Mouse (Mus musculus): ENCODE data around the gene Ptprn2. TPM values are rescaled to one million over a fixed set of nuclear protein-coding genes. Genes with fewer than 3 reads are reported as not detected.

Gene Ptprn2
- polyA plus RNA-seq, 1 experiment from 2014 or later, result 12.2 TPM

DNA sequence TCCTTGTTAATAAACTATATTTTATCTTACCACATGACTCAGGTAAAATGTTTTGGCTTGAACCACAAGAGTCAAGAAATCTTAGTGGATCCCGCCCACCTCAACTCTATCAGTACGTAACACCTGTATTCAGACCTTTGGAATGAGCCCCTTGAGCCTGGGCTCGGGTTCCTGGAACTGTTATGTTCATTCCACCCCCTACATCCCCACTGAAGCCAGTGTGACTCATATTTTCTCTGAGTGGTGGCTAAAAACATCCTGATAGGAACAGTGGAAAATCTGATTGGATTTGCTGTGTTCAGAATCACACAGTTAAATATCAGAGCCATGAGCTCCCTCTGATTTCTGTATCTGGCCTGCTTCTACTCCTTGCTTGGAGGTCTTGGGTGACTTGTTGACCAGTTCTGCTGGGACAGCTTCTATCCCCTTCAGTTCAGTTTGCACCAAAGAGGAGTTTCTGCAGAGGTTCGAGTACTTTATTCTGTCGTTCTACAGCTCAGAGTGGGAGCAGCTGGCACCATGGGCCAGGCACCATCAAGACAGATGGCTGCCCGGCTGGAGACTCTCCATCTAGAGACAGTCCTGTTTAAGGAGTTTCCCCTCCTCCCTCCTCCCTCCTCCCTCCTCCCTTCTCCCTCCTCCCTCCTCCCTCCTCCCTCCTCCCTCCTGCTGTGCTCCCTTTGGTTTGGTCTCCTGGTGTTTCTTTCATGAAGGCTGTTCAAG, 137.3 kb downstream of the Ptprn2 start:
- Histone ChIP-seq H3K27me3 (no peaks in the 10 kb centered on the region), H3K9ac (replicated peaks) (no peak overlapping the region), H3K9me3 (no peaks in the 10 kb centered on the region), H3K36me3 (no peaks in the 10 kb centered on the region), H3K4me1 (peaks cover 3% of the 10 kb centered on the region; the same call in 1 of the 2 replicates), H3K4me3 (no peak overlapping the region), H3K4me2 (replicated peaks) (no peak overlapping the region), H3K27ac (replicated peaks) (no peak overlapping the region)
- 63% methylated on average over 6 of the region's 6 CpGs for WGBS
- ATAC-seq (ENCODE audit: low FRiP score, low read depth), result no peak

DNA sequence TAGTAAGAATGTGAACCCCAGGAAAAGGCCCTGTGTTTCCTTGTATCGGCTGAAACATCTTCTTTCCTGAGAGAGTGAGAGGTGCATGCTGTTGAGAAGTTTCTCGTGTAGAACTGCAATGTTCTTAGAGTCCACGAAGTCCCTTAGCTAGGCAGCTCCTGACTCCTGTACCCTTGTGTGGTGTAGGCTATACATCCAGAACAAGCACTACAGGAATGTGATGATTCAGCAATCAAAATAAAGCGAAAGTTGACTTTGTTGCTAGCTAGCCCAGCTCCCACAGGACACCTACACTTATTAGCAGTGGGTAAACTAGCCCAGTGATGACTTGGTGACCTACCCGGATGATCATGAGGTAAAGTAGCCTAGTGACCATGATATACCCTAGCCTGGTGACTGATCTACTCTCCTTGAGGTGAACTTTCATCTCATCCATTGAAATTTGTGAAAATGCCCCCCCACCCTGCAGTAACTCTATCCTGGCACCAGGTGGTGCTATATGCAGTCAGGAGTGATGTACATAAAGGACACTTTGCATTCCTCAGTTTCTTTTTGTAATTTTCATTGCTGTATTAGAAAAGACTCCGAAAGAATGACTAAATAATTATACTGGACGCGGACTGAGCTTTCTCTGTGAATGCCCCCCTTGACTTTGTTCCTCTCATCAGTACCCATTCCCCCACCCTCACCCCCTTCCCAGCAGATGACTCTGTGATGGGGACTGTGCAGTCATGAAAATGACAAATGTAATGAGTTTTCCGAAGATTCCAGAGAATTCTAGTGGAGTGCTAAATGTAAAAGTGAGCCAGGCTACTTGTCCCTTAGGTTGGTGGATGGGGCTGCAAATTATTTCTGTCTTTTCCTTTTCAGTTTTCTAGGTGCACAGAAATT, 140.1 kb downstream of the Ptprn2 start:
- Histone ChIP-seq H3K4me2 (replicated peaks) (no peak overlapping the region), H3K27ac (replicated peaks) (no peak overlapping the region), H3K27me3 (no peaks in the 10 kb centered on the region), H3K9ac (replicated peaks) (no peak overlapping the region), H3K36me3 (no peaks in the 10 kb centered on the region), H3K4me3 (no peak overlapping the region), H3K9me3 (no peaks in the 10 kb centered on the region), H3K4me1 (no peaks in the 10 kb centered on the region)
- ATAC-seq (ENCODE audit: low FRiP score, low read depth), result peak; percentile 62; the same call in 1 of the 2 replicates
- WGBS, result 52% methylated on average over 9 of the region's 9 CpGs

DNA sequence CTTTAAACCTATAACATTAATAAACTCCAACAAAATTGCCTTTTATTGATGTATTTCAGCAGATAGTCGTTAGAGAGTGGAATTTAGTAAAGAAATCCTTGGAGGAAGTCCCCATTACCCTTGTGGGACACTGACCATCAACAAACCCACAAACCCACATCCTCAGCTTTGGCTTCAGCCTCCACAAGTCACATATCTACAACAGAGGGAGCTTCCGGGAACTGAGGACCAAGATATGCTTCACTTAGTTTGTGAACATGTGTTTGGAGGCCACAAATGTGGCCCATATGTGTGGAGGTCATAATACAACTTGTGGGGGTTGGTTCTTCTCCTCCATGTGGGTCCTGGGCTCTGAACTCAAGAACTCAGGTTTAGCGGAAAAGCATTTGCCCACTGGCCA, 143.5 kb downstream of the Ptprn2 start:
- Histone ChIP-seq H3K9me3 (no peaks in the 10 kb centered on the region), H3K4me2 (replicated peaks) (no peak overlapping the region), H3K36me3 (no peaks in the 10 kb centered on the region), H3K4me3 (no peak overlapping the region), H3K27ac (replicated peaks) (no peak overlapping the region), H3K9ac (replicated peaks) (no peak overlapping the region), H3K4me1 (no peaks in the 10 kb centered on the region), H3K27me3 (no peaks in the 10 kb centered on the region)
- ATAC-seq (ENCODE audit: low FRiP score, low read depth), result no peak
- 88% methylated on average over 3 of the region's 3 CpGs for WGBS

DNA sequence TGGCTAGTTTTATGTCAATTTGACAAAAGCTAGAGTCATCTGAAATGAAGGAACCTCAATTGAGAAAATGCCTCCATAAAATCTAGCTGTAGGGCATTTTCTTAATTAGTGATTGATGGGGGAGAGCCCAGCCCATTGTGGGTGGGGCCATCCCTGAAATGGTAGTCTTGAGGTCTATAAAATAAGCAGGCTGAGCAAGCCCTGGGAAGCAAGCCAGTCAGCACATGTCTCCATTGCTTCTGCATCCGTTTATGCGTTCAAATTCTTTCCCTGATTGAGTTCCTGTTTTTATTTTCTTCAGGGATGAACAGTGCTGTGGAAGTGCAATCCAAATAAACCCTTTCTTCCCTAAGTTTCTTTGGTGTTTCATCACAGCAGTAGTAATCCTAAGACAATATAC, 152.0 kb downstream of the Ptprn2 start:
- Histone ChIP-seq H3K9me3 (no peaks in the 10 kb centered on the region), H3K27me3 (no peaks in the 10 kb centered on the region; the same call in 1 of the 2 replicates), H3K27ac (replicated peaks) (no peak overlapping the region), H3K36me3 (no peaks in the 10 kb centered on the region), H3K4me3 (no peak overlapping the region), H3K9ac (replicated peaks) (no peak overlapping the region), H3K4me1 (peaks cover 16% of the 10 kb centered on the region), H3K4me2 (replicated peaks) (no peak overlapping the region)
- no peak for ATAC-seq (ENCODE audit: low FRiP score, low read depth)
- 33% methylated on average over 2 of the region's 2 CpGs for WGBS

DNA sequence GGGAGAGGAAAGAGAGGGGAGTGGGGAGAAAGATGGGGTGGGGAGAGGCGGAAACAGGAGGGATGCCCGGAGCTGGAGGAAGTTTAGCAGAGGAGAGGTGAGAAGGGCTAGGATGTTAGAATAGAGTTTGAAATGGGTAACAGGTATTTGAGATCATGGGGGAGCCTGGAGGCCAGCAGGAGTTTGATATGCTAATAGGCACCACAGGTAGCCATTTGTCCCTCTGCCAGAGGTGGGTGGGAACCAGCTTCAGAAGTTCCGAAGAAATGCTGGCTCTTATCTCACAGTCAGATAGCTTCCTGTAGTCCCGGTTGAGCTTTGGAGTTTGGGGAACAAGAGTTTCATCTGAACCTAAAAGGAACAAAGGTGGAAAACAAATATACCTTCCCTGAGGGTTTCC, 155.4 kb downstream of the Ptprn2 start:
- Histone ChIP-seq H3K36me3 (no peaks in the 10 kb centered on the region), H3K4me2 (replicated peaks) (no peak overlapping the region), H3K9me3 (no peaks in the 10 kb centered on the region), H3K27ac (replicated peaks) (no peak overlapping the region), H3K4me1 (peaks cover 16% of the 10 kb centered on the region), H3K27me3 (no peaks in the 10 kb centered on the region; the same call in 1 of the 2 replicates), H3K4me3 (no peak overlapping the region), H3K9ac (replicated peaks) (no peak overlapping the region)
- WGBS, result 23% methylated on average over 4 of the region's 4 CpGs
- ATAC-seq (ENCODE audit: low FRiP score, low read depth), result no peak

DNA sequence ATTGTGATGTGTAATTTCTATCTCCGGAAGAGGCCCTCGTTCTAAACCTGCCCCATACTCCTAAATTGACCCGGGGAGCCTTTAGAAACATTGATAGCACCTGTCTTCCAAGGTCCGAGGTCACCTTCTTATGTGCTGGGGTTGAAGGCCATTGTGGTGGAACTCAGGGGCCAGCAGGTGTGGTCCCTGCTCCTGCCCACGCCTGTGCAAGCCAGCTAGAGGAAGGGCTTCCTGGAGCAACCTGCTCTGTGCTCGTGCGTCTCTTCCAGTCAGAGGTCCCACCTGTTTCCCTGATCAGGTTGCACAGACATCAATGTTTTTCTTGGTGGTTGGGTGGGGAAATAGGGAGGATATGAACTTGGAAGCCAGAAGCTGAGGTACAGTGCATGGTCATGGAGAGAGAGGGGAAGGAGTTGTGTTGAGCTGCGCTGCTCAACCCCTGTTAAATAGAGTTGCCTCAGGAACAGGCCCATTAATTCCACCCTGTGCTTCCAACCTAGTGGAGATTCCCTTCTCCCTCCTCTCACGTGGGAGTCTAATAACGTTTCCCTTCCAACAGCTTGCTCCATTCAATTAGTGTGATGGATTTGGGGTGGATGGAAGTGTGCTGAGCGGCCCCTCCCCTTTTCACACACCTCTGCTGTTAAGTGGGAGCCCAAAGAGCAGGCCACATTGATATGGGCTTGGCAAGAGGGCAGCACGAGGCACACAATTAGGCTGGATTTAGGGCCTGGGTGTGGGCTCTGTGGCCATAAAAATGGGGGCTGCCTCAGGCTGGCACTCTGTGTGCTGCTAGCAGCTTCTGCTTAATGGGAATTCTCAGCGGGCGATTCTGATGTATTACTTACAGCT, 156.0 kb downstream of the Ptprn2 start:
- H3K27ac ChIP-seq (replicated peaks), result peak overlapping the region; percentile 43
- H3K36me3 ChIP-seq, result no peaks in the 10 kb centered on the region
- peak; percentile 68 for ATAC-seq (ENCODE audit: low FRiP score, low read depth)
- no peak overlapping the region for H3K9ac ChIP-seq (replicated peaks)
- no peak overlapping the region for H3K4me2 ChIP-seq (replicated peaks)
- H3K4me3 ChIP-seq, result no peak overlapping the region
- WGBS, result 45% methylated on average over 14 of the region's 14 CpGs
- peaks cover 16% of the 10 kb centered on the region for H3K4me1 ChIP-seq
- no peaks in the 10 kb centered on the region; the same call in 1 of the 2 replicates for H3K27me3 ChIP-seq
- H3K9me3 ChIP-seq, result no peaks in the 10 kb centered on the region

DNA sequence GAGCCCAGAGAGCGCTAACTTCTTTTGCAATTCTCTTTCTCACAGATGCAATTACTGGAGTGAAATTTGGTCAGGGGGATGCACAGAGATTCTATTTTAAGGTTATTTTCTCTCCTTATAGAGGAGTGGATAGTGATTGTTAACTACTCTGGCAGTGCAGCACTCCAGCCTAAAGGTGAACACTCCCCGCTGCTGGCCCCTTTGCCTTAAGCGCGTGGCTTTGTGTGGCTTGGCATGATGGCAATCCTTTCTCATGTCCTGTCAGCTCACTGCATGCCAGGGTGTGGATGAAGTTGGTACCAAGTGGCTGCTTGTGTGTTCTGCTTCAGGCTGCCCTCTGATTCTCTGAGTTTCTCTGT, 156.7 kb downstream of the Ptprn2 start:
- 68% methylated on average over 4 of the region's 4 CpGs for WGBS
- peaks cover 16% of the 10 kb centered on the region for H3K4me1 ChIP-seq
- no peaks in the 10 kb centered on the region; the same call in 1 of the 2 replicates for H3K27me3 ChIP-seq
- no peaks in the 10 kb centered on the region for H3K36me3 ChIP-seq
- no peaks in the 10 kb centered on the region for H3K9me3 ChIP-seq
- no peak for ATAC-seq (ENCODE audit: low FRiP score, low read depth)
- peak overlapping the region; percentile 43; the same call in 1 of the 2 replicates for H3K27ac ChIP-seq (replicated peaks)
- H3K9ac ChIP-seq (replicated peaks), result no peak overlapping the region
- no peak overlapping the region for H3K4me3 ChIP-seq
- no peak overlapping the region for H3K4me2 ChIP-seq (replicated peaks)

DNA sequence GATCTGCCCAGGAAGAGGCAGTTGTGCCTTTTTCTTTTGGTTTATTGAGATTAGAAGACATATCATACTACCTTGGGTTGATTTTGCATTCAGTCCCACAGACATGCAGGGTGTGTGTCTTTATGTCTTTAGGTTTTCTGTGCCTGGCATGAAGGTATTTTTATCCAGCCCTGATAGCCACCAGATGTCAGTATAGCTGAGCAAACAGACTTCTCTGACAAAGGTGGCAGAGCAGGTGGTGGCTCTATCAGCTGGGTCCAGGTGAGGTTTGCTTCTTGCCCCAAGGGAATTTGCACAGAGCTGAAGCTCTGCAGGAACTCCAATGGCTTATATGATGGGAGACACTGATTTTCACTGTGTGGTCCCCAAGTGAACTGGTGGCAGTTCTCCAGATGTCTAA, 161.3 kb downstream of the Ptprn2 start:
- Histone ChIP-seq H3K9me3 (no peaks in the 10 kb centered on the region), H3K27ac (replicated peaks) (no peak overlapping the region), H3K4me2 (replicated peaks) (no peak overlapping the region), H3K27me3 (no peaks in the 10 kb centered on the region), H3K4me1 (peaks cover 9% of the 10 kb centered on the region), H3K36me3 (no peaks in the 10 kb centered on the region), H3K4me3 (no peak overlapping the region), H3K9ac (replicated peaks) (no peak overlapping the region)
- ATAC-seq (ENCODE audit: low FRiP score, low read depth), result no peak

DNA sequence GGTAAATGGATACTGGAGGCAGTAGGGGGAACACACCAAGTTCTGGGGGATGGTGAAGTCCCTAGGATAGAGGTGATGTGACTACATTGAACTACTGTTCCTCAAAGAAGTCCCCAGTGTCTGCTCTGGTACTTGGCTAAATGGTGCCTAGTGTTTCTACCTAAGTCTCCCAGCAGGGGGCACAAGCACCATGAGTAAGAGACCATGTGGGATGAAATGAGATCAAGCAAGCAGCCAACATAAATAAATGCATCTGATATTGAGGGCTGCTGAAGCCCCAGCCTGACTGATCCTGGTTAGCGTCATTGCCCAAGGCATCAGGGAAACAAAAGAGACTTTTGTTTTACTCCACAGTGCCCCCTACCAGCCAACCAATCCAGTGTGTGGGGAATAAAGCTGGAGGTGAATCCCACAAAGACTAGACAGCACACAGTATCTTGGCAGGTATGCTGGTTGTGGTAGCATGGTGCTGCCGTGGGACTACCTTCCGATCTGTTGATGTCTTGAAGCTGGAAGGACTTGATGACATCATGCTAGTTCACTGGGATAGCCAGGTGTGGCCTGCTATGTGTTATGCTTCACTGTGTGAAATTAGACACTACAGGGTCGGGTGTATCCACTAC, 163.2 kb downstream of the Ptprn2 start:
- 71% methylated on average over 4 of the region's 4 CpGs for WGBS
- ATAC-seq (ENCODE audit: low FRiP score, low read depth), result peak; percentile 81
- Histone ChIP-seq H3K27ac (replicated peaks) (peak overlapping the region; percentile 49; the same call in 1 of the 2 replicates), H3K9ac (replicated peaks) (no peak overlapping the region), H3K4me1 (peaks cover 4% of the 10 kb centered on the region), H3K4me2 (replicated peaks) (no peak overlapping the region), H3K9me3 (no peaks in the 10 kb centered on the region), H3K27me3 (no peaks in the 10 kb centered on the region), H3K4me3 (no peak overlapping the region), H3K36me3 (no peaks in the 10 kb centered on the region)

DNA sequence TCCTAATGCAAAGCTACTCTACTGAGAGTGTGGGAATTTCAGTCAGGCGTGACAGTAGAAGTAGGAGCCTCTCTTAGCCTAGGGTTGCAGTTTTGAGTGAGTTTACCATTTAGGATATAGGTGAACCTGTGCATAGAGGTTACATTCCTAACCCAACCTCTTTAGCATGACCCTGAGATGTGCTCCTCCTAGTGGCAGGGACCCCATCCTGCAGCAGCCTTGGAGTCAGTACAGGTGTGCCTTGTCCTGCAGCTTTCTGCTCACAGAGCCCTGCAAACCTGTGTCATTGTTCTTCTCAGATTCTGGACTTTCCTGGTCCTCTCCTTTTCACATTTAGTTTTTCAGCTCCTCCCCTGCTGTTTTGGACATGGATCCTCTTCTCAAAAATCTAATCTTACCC, 168.2 kb downstream of the Ptprn2 start:
- Histone ChIP-seq H3K27me3 (no peaks in the 10 kb centered on the region), H3K4me2 (replicated peaks) (no peak overlapping the region), H3K4me1 (peaks cover 3% of the 10 kb centered on the region), H3K4me3 (no peak overlapping the region), H3K9ac (replicated peaks) (no peak overlapping the region), H3K9me3 (no peaks in the 10 kb centered on the region), H3K36me3 (no peaks in the 10 kb centered on the region), H3K27ac (replicated peaks) (no peak overlapping the region)
- whole genome bisulfite sequencing, result 61% methylated on average over 1 of the region's 1 CpGs
- ATAC-seq (ENCODE audit: low FRiP score, low read depth), result no peak

DNA sequence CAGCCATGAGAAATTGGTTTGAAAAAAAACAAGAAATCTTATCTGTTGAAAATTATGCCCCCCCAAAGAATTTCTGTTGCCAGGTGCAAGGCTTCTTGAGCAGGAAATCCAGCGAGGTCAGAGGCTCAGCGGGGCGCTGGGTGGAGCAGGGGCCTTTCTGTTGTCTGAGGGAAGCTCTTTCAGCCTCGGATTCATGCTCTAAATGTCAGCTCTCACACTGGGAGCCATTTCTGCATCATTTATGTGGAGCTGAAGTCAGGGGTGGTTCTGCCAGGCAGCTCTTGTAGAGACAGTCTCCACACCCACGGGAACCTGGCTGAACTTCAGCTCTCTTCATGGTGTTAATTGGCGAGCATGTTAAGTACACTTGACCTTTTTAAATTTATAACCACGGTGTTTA, 174.6 kb downstream of the Ptprn2 start:
- H3K4me3 ChIP-seq, result no peak overlapping the region
- H3K27ac ChIP-seq (replicated peaks), result 0 out of 2 replicates have a peak overlapping the region, but pooled peaks have one; percentile 5
- no peaks in the 10 kb centered on the region for H3K27me3 ChIP-seq
- WGBS, result 15% methylated on average over 7 of the region's 7 CpGs
- H3K4me2 ChIP-seq (replicated peaks), result no peak overlapping the region
- H3K4me1 ChIP-seq, result peaks cover 14% of the 10 kb centered on the region
- no peaks in the 10 kb centered on the region for H3K9me3 ChIP-seq
- no peak for ATAC-seq (ENCODE audit: low FRiP score, low read depth)
- no peak overlapping the region for H3K9ac ChIP-seq (replicated peaks)
- H3K36me3 ChIP-seq, result no peaks in the 10 kb centered on the region

All from midbrain, embryonic 12.5 days (tissue).